Mouse (Mus musculus) megakaryocyte, embryonic 14.5 days (primary cell): ENCODE measurements around the gene Gm45140.
A peak's percentile ranks its signal among the peaks of the same experiment; 100 is the strongest.

ENCODE experiments used
- FLI1 ChIP-seq: IDR thresholded peaks from 2 replicates; pipeline ENCODE4 v1.6.1; 2012; ENCODE audit warnings: low read length, inconsistent platforms, mixed read lengths
- GATA1 ChIP-seq: IDR thresholded peaks from 3 replicates; pipeline ENCODE4 v1.6.1; 2012; ENCODE audit warnings: mixed read lengths, low read length, inconsistent platforms, borderline replicate concordance

GRCm38 (mm10) chr6:87838551-87839197 is 3.1 kb upstream of the Gm45140 start, which contains the start of gene Isy1:
- TF ChIP-seq GATA1 (no peak), FLI1 (peak; percentile 97)
